Mouse (Mus musculus) frontal cortex, postnatal 10 days (tissue): ENCODE data around the gene Tjp3.

Source experiments
- DNase-seq, 2 experiments: peaks; one replicate each; pipeline ENCODE4 v3.0.0; 2022; ENCODE audit warnings: low spot score in 2 of 2, mixed read lengths in 1 of 2

Gene Tjp3

GRCm38 (mm10) chr10:81268056-81268455 lies 23.3 kb downstream of the Tjp3 start:
- DNase-seq: peak in 1 of 2 experiments; percentile 80

- peak; percentile 88 to 94 for DNase-seq
Measured at GRCm38 (mm10) chr10:81266211-81267105, 24.9 kb downstream of the Tjp3 start, which contains the start of the genes Mrpl54 and Apba3. TSS of gene Mrpl54 (minus strand) at chr10:81266934. TSS of gene Apba3 (plus strand) at chr10:81266960.

DNA sequence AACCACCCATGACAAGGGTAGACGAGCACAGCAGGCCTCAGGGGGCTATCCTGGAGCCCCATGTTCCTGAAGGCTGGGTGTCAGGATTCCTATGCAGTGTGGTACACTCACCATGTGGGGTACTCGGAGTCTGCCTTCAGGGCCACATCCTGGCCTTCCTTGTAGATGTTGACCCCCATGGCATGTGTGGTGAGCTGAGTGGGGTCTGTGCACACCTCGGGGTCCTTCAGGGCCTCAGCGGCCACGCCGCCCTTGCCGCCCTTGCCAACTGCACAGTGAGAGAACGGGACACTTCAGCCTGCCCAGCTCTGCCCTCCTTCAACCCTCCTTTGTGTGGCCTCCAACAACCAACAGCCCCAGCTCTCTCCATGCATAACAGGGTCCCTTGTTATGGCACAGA lies 25.8 kb downstream of the Tjp3 start:
- DNase-seq: no peak

DNA sequence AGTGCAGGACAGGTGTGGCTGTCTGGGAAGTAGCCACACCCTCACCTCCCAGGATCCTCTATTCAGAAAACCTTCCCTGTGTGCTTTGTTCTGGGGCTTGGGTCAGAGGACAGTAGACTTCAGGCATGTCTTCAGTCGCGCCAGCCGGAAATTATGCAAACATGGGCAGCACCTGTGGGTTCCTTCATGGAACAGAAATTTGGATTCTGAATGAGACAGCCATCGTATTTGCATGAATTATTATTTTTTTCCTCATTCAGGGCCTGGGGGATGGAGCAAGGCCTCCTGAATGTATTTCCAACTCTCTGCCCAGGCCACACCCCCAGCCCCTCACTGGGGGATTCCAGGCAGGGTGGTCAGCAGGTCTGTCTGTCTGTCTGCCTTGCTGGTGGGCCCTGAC lies 30.4 kb downstream of the Tjp3 start:
- DNase-seq: no peak

- DNase-seq: no peak
Measured at GRCm38 (mm10) chr10:81259225-81259884, 32.0 kb downstream of the Tjp3 start.

DNA sequence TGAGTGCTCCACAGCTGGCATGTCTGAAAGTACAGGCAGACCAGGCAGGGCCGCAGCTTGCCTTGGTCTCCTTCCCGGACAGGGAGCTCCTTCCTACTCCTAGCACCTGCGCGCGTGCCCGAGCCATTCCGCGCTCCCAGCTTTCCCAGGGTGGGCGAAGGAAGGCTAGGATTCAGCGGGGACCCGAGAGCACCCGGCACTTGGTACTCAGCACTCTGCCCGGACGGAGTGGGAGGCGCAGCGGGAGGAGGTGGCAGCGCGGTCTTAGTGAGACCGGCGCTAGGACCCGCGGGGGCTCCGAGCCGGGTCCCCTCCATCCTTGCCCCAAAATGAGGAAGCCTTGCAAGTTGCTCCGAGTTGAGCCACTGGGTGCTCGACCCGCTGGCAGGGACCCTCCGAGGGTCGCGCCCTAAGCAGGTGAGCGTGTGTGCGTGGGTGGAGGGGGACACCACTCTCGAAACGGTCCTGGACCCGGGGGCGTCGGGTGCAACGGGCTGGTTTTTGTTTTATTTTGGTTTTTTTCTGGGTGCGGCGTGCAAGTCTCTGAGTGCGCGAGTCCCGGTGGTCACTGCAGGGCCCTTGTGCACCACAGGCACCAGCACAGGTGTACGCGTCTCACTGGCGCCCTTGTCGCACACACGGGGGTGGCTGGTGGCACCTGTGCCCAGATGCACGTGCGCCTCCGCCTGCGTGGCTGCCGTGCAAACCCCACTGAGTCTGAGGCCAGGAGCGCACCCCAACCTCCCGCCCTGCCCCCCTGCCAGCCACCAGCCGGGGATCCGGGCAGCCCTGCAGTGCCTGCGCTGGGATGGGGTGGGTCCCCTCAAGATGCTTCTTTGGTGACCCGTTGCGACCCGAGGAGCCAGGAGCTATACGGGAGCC lies 34.0 kb downstream of the Tjp3 start:
- peak in 1 of 2 experiments; percentile 50 for DNase-seq

DNA sequence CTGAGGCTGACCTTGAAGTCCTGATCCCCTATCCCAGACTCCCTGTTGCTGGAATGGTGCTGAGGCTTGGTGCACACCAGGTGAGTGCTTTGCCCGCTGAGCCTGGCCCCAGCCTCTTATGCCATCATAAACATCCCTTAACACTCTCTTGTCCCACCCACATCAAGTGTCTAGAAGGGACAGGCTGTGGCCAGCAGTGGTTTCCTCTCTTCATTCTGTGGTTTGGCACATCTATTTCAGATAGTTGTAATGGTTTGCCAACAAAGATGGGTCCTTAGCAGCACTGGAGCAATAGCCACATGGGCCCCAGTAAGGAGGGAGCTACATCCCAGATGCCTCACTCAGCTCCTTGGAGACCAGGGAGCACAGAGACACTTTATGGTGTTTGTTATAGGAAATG lies 36.5 kb downstream of the Tjp3 start:
- no peak for DNase-seq

- peak; percentile 82 to 85 for DNase-seq
Measured at GRCm38 (mm10) chr10:81252424-81253419, 38.7 kb downstream of the Tjp3 start, which contains the start of gene Matk. TSS of gene Matk (plus strand) at chr10:81252935.

DNA sequence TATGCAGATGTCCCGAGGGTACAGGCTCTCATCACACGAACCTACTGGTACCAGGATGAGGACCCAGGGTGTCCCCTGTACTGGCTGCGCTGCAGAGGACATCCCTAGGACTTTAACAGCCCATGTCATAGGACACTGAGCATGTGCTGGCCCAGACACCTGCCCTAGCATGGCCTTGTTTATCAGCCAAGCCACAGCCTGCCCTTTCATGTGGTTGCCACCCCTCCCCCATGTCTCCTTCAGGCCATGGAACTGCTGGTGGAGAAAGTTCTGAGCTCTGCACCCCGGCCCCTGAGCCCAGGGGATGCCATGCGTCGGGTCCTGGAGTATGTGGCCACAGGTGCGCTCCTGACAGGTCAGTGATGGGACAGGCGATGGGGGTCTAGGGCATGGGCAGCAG lies 41.9 kb downstream of the Tjp3 start:
- DNase-seq: no peak

DNA sequence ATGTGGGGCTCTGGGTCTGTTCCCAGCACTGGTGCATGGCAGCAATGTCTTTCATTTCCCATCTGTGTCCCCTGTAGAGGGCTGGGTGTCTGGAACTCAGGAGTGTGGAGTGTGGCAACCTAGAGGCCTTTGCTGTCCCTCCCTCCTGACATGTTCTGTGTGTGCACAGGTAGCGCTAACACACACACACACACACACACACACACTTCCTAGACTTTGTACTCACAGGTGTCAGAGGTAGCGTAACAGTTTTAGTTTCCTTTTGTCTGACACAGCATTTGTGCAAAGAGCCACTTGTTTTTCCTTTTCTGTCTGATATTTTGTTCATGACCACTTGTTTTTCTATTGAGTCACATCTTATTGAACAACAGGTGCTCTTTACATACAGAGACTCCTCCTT lies 43.6 kb downstream of the Tjp3 start:
- no peak for DNase-seq

GRCm38 (mm10) chr10:81245166-81245565 lies 46.2 kb downstream of the Tjp3 start:
- no peak for DNase-seq

DNA sequence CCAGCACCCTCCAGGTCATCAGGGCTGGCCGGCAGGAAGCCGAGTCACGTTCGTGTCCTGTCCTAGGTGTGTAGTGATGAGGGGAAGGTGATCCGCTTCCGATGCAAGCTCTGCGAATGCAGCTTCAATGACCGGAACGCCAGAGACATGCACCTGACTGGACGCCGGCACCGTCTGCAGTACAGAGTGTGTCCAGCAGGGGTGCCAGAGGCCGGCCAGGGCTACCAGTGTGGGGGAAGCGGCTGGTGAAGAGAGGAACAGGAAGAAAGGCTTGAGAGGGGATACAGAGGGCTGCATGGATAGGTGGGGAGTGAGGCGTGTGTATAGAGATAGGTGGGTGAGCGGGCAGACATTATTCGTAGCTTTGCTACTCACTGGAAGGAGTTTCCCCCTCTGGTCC lies 46.8 kb downstream of the Tjp3 start:
- DNase-seq: peak in 1 of 2 experiments; percentile 72

DNA sequence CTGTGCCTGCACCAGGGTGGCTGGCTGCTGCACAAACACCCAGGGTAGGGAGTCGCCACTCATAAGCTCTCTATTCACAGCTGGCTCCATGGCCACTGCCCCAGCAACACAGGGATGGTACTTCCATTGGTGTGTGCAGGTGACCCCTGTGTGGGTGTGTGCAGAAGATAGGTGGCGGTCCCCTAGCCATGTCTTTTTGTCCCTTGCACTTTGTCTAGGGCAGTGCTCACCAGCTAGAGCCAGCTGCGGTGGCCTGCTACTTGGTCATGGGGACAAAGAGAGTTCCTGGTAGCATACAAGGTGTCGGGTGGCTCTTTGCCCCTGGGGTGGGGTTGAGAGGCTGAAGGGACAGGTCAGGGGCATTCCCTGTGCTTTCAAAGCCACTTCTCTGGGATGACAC lies 47.2 kb downstream of the Tjp3 start:
- DNase-seq: no peak

DNA sequence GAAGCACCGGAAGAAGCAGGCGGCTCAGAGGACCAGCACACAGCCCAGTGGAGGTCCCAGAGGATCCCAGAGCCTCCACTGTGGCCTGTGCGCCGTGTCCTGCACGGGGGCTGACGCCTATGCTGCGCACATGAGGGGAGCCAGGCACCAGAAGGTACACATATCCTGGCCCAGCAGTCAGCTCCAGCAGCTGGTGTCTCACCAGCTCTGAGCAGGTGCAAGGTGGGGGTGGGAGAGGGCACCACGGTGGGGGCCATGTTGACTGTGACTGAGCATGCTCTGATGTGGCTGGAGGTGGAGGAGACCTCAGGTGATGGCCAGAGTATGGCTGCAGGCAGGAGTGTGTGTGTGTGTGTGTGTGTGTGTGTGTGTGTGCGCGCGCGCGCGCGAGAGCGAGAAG lies 49.4 kb downstream of the Tjp3 start:
- no peak for DNase-seq

GRCm38 (mm10) chr10:81240876-81241275 lies 50.5 kb downstream of the Tjp3 start:
- DNase-seq: no peak

GRCm38 (mm10) chr10:81238618-81239017 lies 52.8 kb downstream of the Tjp3 start:
- no peak for DNase-seq

- no peak for DNase-seq
Measured at GRCm38 (mm10) chr10:81236471-81237268, 54.7 kb downstream of the Tjp3 start.

GRCm38 (mm10) chr10:81234206-81234605 lies 57.2 kb downstream of the Tjp3 start:
- no peak for DNase-seq

GRCm38 (mm10) chr10:81233226-81233585 lies 58.2 kb downstream of the Tjp3 start:
- DNase-seq: no peak
